Mouse (Mus musculus): ENCODE results near the gene Fsd2.
A peak's percentile ranks its signal among the peaks of the same experiment; 100 is the strongest.

Gene Fsd2

DNA sequence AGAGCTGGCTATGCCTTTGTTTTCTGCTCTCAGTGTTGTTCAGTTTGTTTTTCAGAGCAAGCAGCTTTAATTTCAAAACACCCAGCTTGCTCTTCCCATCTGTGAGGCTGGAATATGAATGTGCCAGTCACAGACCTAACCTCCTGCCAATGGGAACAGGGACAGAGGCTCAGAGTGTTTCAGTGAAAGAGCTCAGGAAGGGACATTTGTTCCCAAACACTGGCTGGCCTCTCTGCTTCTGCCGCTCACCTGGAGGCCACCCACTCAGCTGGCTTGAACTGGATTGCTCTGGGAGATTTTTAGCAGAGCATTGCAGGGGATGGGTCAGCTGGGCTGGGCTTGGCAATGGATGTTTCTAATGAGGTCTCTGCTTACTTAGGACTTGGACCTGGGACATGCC, 25.7 kb downstream of the Fsd2 start:
- no peak for DNase-seq

DNA sequence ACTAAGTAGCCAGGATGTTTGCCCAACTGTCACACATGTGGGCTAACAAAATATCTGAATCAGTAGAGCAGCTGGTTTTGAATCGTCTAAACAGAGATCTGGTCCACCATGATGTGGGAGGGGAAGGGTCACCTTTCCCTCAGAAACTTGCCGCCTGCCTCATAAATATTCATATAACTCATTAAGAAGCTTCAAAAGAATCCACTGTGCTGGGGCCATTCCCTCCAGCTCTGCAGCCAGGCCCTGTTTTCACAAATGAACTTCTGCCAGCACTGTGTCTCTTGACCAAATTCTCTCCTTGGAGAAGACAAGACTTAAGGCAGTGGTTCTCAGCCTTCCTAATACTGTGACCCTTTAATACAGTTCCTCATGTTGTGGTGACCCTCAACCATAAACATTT, 27.2 kb downstream of the Fsd2 start:
- no peak for DNase-seq

GRCm38 (mm10) chr7:81538070-81538675, 28.6 kb downstream of the Fsd2 start:
- no peak for DNase-seq

GRCm38 (mm10) chr7:81536478-81536877, 30.3 kb downstream of the Fsd2 start:
- no peak for DNase-seq

DNA sequence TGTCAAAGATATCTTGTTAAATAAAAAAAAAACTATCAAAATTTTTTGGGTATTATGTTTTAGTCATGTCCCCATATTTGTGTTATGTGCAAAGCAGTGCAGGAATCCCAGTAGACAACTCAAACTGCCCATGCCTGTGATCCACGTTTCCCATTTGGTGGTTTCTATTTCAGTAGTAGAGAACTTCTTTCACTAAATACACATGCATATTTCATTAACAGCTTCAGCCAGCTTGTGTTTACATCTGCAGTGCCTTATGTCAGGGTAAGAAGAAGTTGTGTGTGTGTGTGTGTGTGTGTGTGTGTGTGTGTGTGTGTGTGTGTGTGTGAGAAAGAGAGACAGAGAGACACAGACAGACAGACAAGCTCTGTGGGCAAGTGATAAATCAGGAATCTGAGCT, 35.3 kb downstream of the Fsd2 start:
- no peak for DNase-seq

- no peak for DNase-seq
Observed at GRCm38 (mm10) chr7:81528918-81529317, 37.8 kb downstream of the Fsd2 start.

DNA sequence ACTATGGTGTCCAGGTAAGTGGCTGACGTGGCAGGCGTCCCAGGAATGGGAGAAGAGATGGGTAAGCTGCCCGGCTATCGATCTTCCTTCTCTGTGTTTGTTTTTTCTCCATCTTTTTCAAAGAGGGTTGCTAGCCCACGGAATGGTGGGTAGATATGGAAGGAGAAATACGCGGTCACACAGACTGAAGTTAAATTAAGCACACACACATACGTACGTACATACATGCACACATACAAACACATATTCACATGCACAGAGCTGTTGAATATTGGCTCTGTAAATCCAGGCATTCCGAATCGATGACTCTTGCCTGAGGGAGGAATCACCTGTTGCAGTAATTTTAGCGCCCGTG, 43.1 kb downstream of the Fsd2 start:
- DNase-seq: no peak

GRCm38 (mm10) chr7:81523008-81523662, 43.6 kb downstream of the Fsd2 start:
- DNase-seq: peak; percentile 92

- DNase-seq: no peak
Observed at GRCm38 (mm10) chr7:81516154-81517030, 50.4 kb downstream of the Fsd2 start.

DNA sequence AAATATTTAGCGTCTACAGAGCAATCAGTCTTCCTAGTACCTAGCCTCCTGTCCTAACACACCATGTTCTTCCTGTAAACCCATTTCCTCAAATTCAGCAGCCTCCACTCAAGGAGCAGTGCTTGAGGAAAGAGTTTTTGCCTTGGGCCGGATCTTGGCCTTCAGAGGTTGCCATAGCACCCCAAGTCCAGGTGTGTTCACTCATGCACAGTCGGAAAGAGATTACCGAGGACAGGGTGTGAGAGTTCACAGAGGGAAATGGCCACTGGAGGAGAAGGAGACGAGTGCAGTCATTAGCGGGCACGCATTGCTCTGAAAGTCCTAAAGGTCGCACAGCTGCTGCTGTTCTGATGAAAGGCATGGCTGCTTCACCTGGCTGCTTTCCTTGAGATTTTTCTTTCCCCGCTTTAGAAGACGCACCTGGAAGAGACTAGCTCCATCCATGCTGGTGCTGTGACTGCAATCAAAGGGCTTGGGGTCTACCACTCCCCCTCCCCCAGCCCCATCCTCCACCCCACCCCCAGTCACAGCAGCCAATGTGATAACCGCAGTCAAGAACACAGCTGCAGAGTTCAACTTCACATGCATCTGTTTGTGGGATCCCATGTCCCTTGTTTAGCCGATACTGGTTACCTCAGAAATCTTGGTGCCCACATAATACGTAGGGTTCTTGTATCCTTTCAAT, 51.7 kb downstream of the Fsd2 start:
- no peak for DNase-seq

GRCm38 (mm10) chr7:81501050-81501449, 65.7 kb downstream of the Fsd2 start:
- no peak for DNase-seq

DNA sequence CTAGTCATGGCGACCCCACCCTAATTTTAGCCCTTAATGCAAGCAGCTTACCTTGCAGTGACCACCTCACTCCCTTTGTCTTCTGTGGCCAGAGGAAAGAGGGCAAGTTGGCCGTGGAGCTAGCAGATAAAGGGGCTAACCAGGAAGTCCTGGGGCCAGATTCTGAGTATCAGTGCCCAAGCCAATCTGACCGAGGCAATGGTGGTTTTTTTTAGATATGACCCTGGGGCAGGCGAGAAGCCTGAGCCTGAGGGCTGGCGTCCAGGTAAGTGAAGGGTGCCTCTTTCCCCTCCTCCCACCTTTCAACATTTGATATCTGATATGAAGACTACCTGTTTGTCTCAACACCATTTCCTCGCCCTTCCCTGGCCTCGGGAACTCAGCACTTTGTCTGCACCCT, 68.6 kb downstream of the Fsd2 start, which contains the start of gene BC048679:
TSS of gene BC048679 (minus strand) at position 101 of the 400 bp plus-strand sequence.
- no peak for DNase-seq

DNA sequence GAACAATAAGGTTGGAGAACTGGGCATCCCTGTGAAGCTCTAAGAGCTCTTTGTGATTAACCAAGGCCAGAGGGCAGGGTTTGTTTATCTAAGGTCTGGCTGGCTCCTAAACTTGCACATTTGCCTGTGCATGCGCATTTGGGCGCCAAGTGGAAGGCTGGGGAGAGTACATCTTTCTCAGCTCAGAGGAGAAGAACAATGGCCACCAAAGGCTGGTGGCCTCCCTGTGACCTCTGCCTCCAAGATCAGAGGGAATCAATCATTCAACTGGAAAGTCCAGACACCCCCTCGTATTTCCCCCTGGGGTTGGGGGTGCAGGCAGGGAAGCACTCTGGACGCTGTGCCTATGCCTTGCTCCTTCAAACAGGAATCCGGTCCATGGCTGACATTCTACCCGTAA, 69.6 kb downstream of the Fsd2 start:
- no peak for DNase-seq

DNA sequence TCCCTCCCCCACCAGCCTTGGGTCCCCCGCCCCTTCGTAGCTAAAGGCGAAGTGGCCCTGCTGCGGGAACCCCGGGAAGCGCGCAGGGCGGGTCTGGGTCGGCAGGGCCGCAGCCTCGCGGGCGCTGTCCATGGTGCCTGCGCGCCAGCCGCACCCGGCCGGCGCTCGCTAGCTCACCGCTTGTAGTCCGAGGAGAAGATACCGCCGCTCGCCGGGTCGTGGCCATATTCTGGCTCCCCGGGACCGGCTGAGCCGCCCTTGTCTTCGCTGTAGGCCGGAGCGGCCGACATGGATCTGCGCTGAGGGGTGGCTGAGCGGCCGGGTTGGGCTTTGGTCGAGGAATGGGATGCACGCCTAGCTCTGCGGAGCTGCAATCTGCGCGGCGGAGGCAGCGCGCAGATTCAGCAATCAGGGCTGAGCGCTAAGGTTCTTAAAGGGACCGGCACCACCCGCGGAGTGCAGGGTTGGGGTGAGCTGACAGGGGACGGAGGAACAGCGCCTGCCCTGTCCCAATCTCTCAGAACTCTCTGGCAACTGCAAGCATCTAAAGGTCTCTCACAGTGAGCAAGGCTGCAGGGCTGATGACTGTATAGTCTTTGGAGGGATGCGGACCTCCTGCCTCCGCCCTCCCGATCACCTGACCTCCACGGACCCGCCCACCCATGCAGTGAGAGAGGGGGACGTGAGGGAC, 73.3 kb downstream of the Fsd2 start, which contains the start of gene Ap3b2:
TSS of gene Ap3b2 (minus strand) at position 595 of the 691 bp plus-strand sequence.
- peak; percentile 87 for DNase-seq

- no peak for DNase-seq
Observed at GRCm38 (mm10) chr7:81492628-81493027, 74.1 kb downstream of the Fsd2 start.

DNA sequence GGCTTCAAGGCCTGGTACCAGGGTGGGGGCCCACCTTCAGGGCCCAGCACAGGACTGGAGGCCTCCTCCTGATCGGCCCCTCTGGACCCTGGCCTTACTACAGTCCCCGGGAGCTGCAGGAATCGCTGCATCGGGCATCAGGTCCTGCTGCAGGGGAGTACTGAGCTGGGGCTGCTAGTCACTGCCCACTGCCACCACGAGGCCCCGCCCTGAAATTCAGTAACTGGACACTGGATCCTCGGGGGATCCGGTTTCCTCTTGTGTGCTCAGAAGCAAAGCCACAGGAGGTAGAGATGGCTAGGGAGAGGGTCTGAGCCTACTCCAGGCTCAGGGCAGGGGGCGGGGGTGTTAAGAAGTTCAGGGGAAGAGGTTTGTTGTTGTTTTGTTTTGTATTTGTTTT, 77.1 kb downstream of the Fsd2 start:
- no peak for DNase-seq
